Mouse (Mus musculus) liver, embryonic 13.5 days (tissue): ENCODE data around the gene Pparg. TPM values are rescaled to one million over a fixed set of nuclear protein-coding genes. Genes with fewer than 3 reads are reported as not detected.

Source experiments
- ATAC-seq: fragments of 200-750 bp; cut with Nextera tagmentation; 2 replicates; pipeline ENCODE4 v1.8.0; 2017; ENCODE audit warnings: low read depth, mild to moderate bottlenecking, moderate number of reproducible peaks, moderate library complexity
- DNase-seq: peaks from one replicate; pipeline ENCODE4 v3.0.0; 2022
- H3K27ac ChIP-seq: fragments of 300-500 bp; sonication (generic); 2 replicates; pipeline ENCODE4 v1.5.1; 2015; ENCODE audit warnings: moderate library complexity, mild to moderate bottlenecking, inconsistent platforms
- H3K27me3 ChIP-seq: fragments of 300-500 bp; sonication (generic); 2 replicates; pipeline ENCODE4 v1.6.1; 2015; ENCODE audit warnings: mild to moderate bottlenecking, inconsistent platforms
- H3K36me3 ChIP-seq: fragments of 300-500 bp; sonication (generic); 2 replicates; pipeline ENCODE4 v1.6.1; 2015; ENCODE audit warnings: mild to moderate bottlenecking, inconsistent platforms
- H3K4me1 ChIP-seq: fragments of 300-500 bp; sonication (generic); replicated peaks from 2 replicates; pipeline ENCODE4 v1.6.1; 2015; ENCODE audit warnings: inconsistent platforms
- H3K4me2 ChIP-seq: fragments of 300-500 bp; sonication (generic); 2 replicates; pipeline ENCODE4 v1.6.1; 2015; ENCODE audit warnings: inconsistent platforms, mild to moderate bottlenecking, moderate library complexity
- H3K4me3 ChIP-seq: fragments of 300-500 bp; sonication (generic); replicated peaks from 2 replicates; pipeline ENCODE4 v1.5.1; 2015; ENCODE audit warnings: mild to moderate bottlenecking, inconsistent platforms
- H3K9ac ChIP-seq: fragments of 300-500 bp; sonication (generic); 2 replicates; pipeline ENCODE4 v1.6.1; 2015; ENCODE audit warnings: mild to moderate bottlenecking, inconsistent platforms
- H3K9me3 ChIP-seq: fragments of 300-500 bp; sonication (generic); replicated peaks from 2 replicates; pipeline ENCODE4 v1.6.1; 2016; ENCODE audit warnings: inconsistent platforms
- WGBS: fragments of 180-500 bp; shearing (Covaris S2); methylation state at CpG from one replicate; pipeline ENCODE4 v1.1.7; 2015; ENCODE audit not compliant: insufficient replicate concordance; 5-methylcytosine and 5-hydroxymethylcytosine counted together
- polyA plus RNA-seq: library from polyadenylated mRNA; unstranded; fragments of >200 nt; fragmentation: Nextera tagmentation; extraction: Ambion mirVana; gene quantifications from 2 replicates; pipeline ENCODE4 v1.2.1, GENCODE M21; 2015

Gene Pparg
- 1.2 and 1.3 TPM in 2 replicates for polyA plus RNA-seq

- H3K4me2 ChIP-seq = peak within 1 kb of the TSS; percentile 74
- WGBS = 1% methylated on average over 48 of the region's 76 CpGs
- no peaks in the 10 kb centered on the region for H3K9me3 ChIP-seq
- H3K9ac ChIP-seq = peak within 1 kb of the TSS; percentile 42
- H3K4me3 ChIP-seq = peak within 1 kb of the TSS; percentile 57
- H3K36me3 ChIP-seq = no peaks in the 10 kb centered on the region
- peak; percentile 67 for ATAC-seq
- peaks cover 11% of the 10 kb centered on the region; the same call in 1 of the 2 replicates for H3K4me1 ChIP-seq
- peaks cover 39% of the 10 kb centered on the region for H3K27me3 ChIP-seq
- H3K27ac ChIP-seq = no peak within 1 kb of the TSS
- peak; percentile 1 for DNase-seq
Measured at GRCm38 (mm10) chr6:115360776-115361605, at the start of gene Pparg. Gene Pparg (plus strand): TSS chr6:115360951.

GRCm38 (mm10) chr6:115312780-115313179 is 48.0 kb upstream of the Pparg start:
- ATAC-seq (no peak), DNase-seq (no peak)
- Histone ChIP-seq H3K4me1 (no peaks in the 10 kb centered on the region), H3K4me3 (no peak overlapping the region), H3K27ac (no peak overlapping the region), H3K27me3 (no peaks in the 10 kb centered on the region), H3K4me2 (no peak overlapping the region), H3K9ac (no peak overlapping the region), H3K36me3 (no peaks in the 10 kb centered on the region), H3K9me3 (no peaks in the 10 kb centered on the region)
- 74% methylated on average over 12 of the region's 12 CpGs for WGBS

- Histone ChIP-seq H3K27me3 (no peaks in the 10 kb centered on the region), H3K9ac (no peak overlapping the region), H3K36me3 (no peaks in the 10 kb centered on the region), H3K4me3 (no peak overlapping the region), H3K9me3 (no peaks in the 10 kb centered on the region), H3K27ac (no peak overlapping the region), H3K4me2 (no peak overlapping the region), H3K4me1 (no peaks in the 10 kb centered on the region)
- 59% methylated on average over 9 of the region's 9 CpGs for whole genome bisulfite sequencing
- DNase-seq (no peak), ATAC-seq (no peak)
Measured at GRCm38 (mm10) chr6:115313235-115313738, 47.5 kb upstream of the Pparg start.

- H3K36me3 ChIP-seq = no peaks in the 10 kb centered on the region
- DNase-seq (no peak), ATAC-seq (no peak)
- H3K9me3 ChIP-seq = no peaks in the 10 kb centered on the region
- H3K4me3 ChIP-seq = no peak overlapping the region
- H3K4me2 ChIP-seq = no peak overlapping the region
- no peak overlapping the region for H3K9ac ChIP-seq
- H3K27ac ChIP-seq = no peak overlapping the region
- H3K4me1 ChIP-seq = no peaks in the 10 kb centered on the region
- no peaks in the 10 kb centered on the region for H3K27me3 ChIP-seq
- 55% methylated on average over 7 of the region's 7 CpGs for WGBS
Measured at GRCm38 (mm10) chr6:115313910-115314309, 46.8 kb upstream of the Pparg start.

- no peaks in the 10 kb centered on the region for H3K4me1 ChIP-seq
- no peaks in the 10 kb centered on the region for H3K9me3 ChIP-seq
- H3K27me3 ChIP-seq = no peaks in the 10 kb centered on the region
- H3K4me2 ChIP-seq = no peak overlapping the region
- no peak overlapping the region for H3K27ac ChIP-seq
- H3K9ac ChIP-seq = no peak overlapping the region
- no peak overlapping the region for H3K4me3 ChIP-seq
- WGBS = 69% methylated on average over 4 of the region's 4 CpGs
- DNase-seq (no peak), ATAC-seq (no peak)
- no peaks in the 10 kb centered on the region for H3K36me3 ChIP-seq
Measured at GRCm38 (mm10) chr6:115315770-115316169, 45.0 kb upstream of the Pparg start.

GRCm38 (mm10) chr6:115316811-115317221 is 43.9 kb upstream of the Pparg start:
- no peaks in the 10 kb centered on the region for H3K4me1 ChIP-seq
- no peak overlapping the region for H3K9ac ChIP-seq
- H3K27me3 ChIP-seq = no peaks in the 10 kb centered on the region
- no peak overlapping the region for H3K27ac ChIP-seq
- no peak overlapping the region for H3K4me3 ChIP-seq
- DNase-seq (no peak), ATAC-seq (no peak)
- H3K4me2 ChIP-seq = no peak overlapping the region
- no peaks in the 10 kb centered on the region for H3K36me3 ChIP-seq
- 73% methylated on average over 11 of the region's 11 CpGs for WGBS
- H3K9me3 ChIP-seq = no peaks in the 10 kb centered on the region

- WGBS = 70% methylated on average over 6 of the region's 6 CpGs
- Histone ChIP-seq H3K36me3 (no peaks in the 10 kb centered on the region), H3K4me2 (no peak overlapping the region), H3K4me3 (no peak overlapping the region), H3K27me3 (no peaks in the 10 kb centered on the region), H3K9ac (no peak overlapping the region), H3K27ac (no peak overlapping the region), H3K9me3 (no peaks in the 10 kb centered on the region), H3K4me1 (no peaks in the 10 kb centered on the region)
- DNase-seq (no peak), ATAC-seq (no peak)
Measured at GRCm38 (mm10) chr6:115318811-115319210, 41.9 kb upstream of the Pparg start.

GRCm38 (mm10) chr6:115319686-115320085 is 41.1 kb upstream of the Pparg start:
- 74% methylated on average over 4 of the region's 4 CpGs for WGBS
- no peak for DNase-seq
- no peaks in the 10 kb centered on the region for H3K4me1 ChIP-seq
- no peak overlapping the region for H3K4me2 ChIP-seq
- no peak overlapping the region for H3K9ac ChIP-seq
- H3K27ac ChIP-seq = no peak overlapping the region
- no peak for ATAC-seq
- no peaks in the 10 kb centered on the region for H3K27me3 ChIP-seq
- no peaks in the 10 kb centered on the region for H3K36me3 ChIP-seq
- no peaks in the 10 kb centered on the region for H3K9me3 ChIP-seq
- no peak overlapping the region for H3K4me3 ChIP-seq

GRCm38 (mm10) chr6:115320927-115321714 is 39.6 kb upstream of the Pparg start:
- Histone ChIP-seq H3K4me1 (no peaks in the 10 kb centered on the region), H3K9me3 (no peaks in the 10 kb centered on the region), H3K4me2 (no peak overlapping the region), H3K4me3 (no peak overlapping the region), H3K27me3 (no peaks in the 10 kb centered on the region), H3K27ac (no peak overlapping the region), H3K36me3 (no peaks in the 10 kb centered on the region), H3K9ac (no peak overlapping the region)
- WGBS = 47% methylated on average over 8 of the region's 8 CpGs
- ATAC-seq = no peak
- DNase-seq = no peak

GRCm38 (mm10) chr6:115321883-115322351 is 38.8 kb upstream of the Pparg start:
- Histone ChIP-seq H3K36me3 (no peaks in the 10 kb centered on the region), H3K9me3 (no peaks in the 10 kb centered on the region), H3K27ac (no peak overlapping the region), H3K4me2 (no peak overlapping the region), H3K4me3 (no peak overlapping the region), H3K27me3 (no peaks in the 10 kb centered on the region), H3K9ac (no peak overlapping the region), H3K4me1 (no peaks in the 10 kb centered on the region)
- WGBS = 67% methylated on average over 6 of the region's 6 CpGs
- ATAC-seq (no peak), DNase-seq (no peak)

GRCm38 (mm10) chr6:115322956-115323355 is 37.8 kb upstream of the Pparg start:
- WGBS = 84% methylated on average over 5 of the region's 5 CpGs
- no peak overlapping the region for H3K4me2 ChIP-seq
- no peaks in the 10 kb centered on the region for H3K36me3 ChIP-seq
- no peaks in the 10 kb centered on the region for H3K4me1 ChIP-seq
- no peak overlapping the region for H3K27ac ChIP-seq
- H3K27me3 ChIP-seq = no peaks in the 10 kb centered on the region
- DNase-seq (no peak), ATAC-seq (no peak)
- no peak overlapping the region for H3K4me3 ChIP-seq
- H3K9ac ChIP-seq = no peak overlapping the region
- H3K9me3 ChIP-seq = no peaks in the 10 kb centered on the region
